Mouse (Mus musculus) heart, adult 8-10 months (tissue): ENCODE data around the gene Dync1i2. TPM values are rescaled to one million over a fixed set of nuclear protein-coding genes. Genes with fewer than 3 reads are reported as not detected.
A peak's percentile ranks its signal among the peaks of the same experiment; 100 is the strongest.

Experiments used
- DNase-seq: peaks from one replicate; pipeline ENCODE4 v3.0.0; 2022; ENCODE audit warnings: low spot score
- total RNA-seq, 4 experiments: library from RNA; stranded (reverse); gene quantifications; 2 replicates each; pipeline ENCODE4 v1.2.4; 2022

Dync1i2 gene
- total RNA-seq, 4 experiments from 2014 or later: 53.5 to 61.3 (median 59.5) TPM

- no peak for DNase-seq
These were observed 57.8 kb downstream of the Dync1i2 start for GRCm38 (mm10) chr2:71269332-71269731.

- DNase-seq: no peak
These were observed 58.6 kb downstream of the Dync1i2 start for GRCm38 (mm10) chr2:71270085-71270484.

GRCm38 (mm10) chr2:71273955-71274679 is 62.6 kb downstream of the Dync1i2 start:
- DNase-seq: peak; percentile 27

GRCm38 (mm10) chr2:71275734-71276133 is 64.2 kb downstream of the Dync1i2 start:
- no peak for DNase-seq

GRCm38 (mm10) chr2:71278791-71279775 is 67.6 kb downstream of the Dync1i2 start:
- no peak for DNase-seq

GRCm38 (mm10) chr2:71281981-71282380 is 70.5 kb downstream of the Dync1i2 start:
- DNase-seq: no peak

GRCm38 (mm10) chr2:71290107-71290775 is 78.7 kb downstream of the Dync1i2 start:
- no peak for DNase-seq

- no peak for DNase-seq
These were observed 80.1 kb downstream of the Dync1i2 start for GRCm38 (mm10) chr2:71291566-71291965.

- DNase-seq: no peak
These were observed 82.5 kb downstream of the Dync1i2 start for GRCm38 (mm10) chr2:71293983-71294382.

- DNase-seq: no peak
These were observed 83.0 kb downstream of the Dync1i2 start for GRCm38 (mm10) chr2:71294489-71294888.

- DNase-seq: no peak
These were observed 84.3 kb downstream of the Dync1i2 start for GRCm38 (mm10) chr2:71295844-71296243.

- no peak for DNase-seq
These were observed 86.0 kb downstream of the Dync1i2 start for GRCm38 (mm10) chr2:71297501-71297900.

GRCm38 (mm10) chr2:71298729-71299128 is 87.2 kb downstream of the Dync1i2 start:
- no peak for DNase-seq

- no peak for DNase-seq
These were observed 90.7 kb downstream of the Dync1i2 start for GRCm38 (mm10) chr2:71302156-71302663.

- no peak for DNase-seq
These were observed 91.7 kb downstream of the Dync1i2 start for GRCm38 (mm10) chr2:71303221-71303620.

GRCm38 (mm10) chr2:71304821-71305220 is 93.3 kb downstream of the Dync1i2 start:
- no peak for DNase-seq

GRCm38 (mm10) chr2:71306357-71306756 is 94.9 kb downstream of the Dync1i2 start:
- no peak for DNase-seq

GRCm38 (mm10) chr2:71309726-71310125 is 98.2 kb downstream of the Dync1i2 start:
- no peak for DNase-seq

GRCm38 (mm10) chr2:71312067-71312466 is 100.6 kb downstream of the Dync1i2 start:
- no peak for DNase-seq
